Mouse (Mus musculus): ENCODE measurements around the gene Catsper1. TPM values are rescaled to one million over a fixed set of nuclear protein-coding genes. Genes with fewer than 3 reads are reported as not detected.

Catsper1 gene
- not detected for total RNA-seq (2021)
- long read RNA-seq, experiment 1: 0 reads
- long read RNA-seq, experiment 2: 0 reads

DNA sequence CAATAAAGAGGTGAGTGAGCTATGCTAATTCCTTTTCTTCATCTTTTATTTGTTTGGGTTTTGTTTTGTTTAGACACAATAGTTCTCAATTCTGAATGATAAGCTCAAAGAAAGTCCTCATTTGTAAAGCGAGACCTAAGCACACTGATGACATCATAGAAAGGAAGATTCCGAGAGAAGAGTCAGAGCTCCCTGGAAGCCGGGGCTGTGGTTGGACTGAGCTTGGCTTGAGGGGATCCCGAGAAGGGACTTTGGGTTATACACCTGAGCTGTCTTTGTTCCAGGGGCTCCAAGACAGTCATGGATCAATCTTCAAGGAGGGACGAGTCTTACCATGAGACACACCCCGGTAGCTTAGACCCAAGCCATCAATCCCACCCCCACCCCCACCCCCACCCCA, at the start of gene Catsper1:
TSS of gene Catsper1 (plus strand) at position 301 of the 400 bp plus-strand sequence.
- no peak for DNase-seq (ENCODE audit: low spot score in 2 of 2)

DNA sequence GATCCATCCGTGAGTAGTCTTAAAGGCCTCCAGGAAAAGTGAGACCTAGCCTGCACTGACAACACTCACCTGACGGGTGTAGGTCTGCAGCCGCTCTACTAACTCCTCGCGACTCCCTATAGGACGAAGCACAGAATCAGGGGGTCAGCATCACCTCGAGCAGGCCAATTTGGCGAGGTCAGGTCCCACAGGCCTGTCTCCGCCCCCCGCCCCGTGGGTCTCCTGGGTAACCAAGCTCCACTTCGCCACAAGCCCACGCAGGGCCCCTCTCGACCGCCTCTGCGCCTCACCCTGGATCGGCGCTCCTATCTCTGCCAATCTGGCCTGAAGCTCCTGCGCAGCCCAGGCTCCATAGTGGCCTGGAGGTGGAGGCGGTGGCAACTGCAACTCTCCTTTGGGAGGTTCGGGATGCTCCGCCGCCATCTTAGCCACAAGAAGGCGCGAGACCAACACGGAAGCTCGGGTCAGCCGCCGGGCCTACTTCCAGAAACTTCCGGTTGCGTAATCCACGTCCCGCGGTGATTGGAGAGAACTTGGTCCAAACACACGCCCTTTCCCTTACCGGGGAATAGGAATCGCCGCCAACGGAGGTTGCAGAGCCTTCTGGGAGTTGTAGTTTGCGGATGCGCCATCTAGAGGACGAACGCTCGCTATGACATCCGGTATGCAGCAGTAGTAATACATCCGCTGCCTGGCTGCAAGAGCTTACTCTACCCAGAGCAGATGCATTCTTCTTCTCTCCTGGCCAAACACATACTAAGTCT, 40.4 kb upstream of the Catsper1 start, which contains the start of gene Sf3b2:
TSS of gene Sf3b2 (minus strand) at position 484 of the 764 bp plus-strand sequence.
- DNase-seq (ENCODE audit: low spot score in 2 of 2): peak; percentile 96 to 98

DNA sequence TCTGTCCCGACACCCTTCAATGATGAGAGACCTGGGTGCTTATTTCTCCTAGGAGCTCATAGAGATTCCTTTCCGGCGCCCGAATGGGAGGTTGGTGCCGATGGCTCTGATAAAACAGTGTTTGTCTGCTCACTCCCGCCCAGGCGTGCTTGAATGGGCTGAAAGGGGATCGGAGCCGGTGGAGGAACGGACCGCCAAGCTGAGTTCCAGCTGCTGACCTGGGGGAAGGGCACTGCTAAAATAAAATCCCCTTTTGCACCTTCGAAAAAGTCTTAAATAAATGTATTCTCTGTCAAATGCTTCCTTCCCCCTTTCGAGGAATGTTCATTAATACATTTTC, 39.8 kb upstream of the Catsper1 start:
- no peak for DNase-seq (ENCODE audit: low spot score in 2 of 2)

DNA sequence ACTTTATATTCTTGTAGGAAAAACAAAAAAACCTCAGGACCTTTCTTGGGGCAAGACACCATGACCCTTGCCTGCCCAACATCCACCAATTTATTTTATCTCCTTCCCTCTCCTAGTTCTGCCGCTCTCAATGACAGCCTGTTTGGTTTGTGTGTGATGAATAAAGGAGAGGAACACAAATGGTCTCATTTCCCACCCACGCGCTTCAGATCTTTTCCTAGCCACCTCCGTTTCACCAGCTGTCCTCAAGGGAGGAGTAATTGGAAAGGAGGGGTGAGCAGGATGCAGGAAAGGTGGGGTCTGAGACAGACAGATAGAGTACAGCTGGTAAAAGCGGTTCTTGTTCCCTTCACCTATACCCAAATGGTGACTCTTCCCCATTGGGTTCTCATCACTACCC, 38.9 kb upstream of the Catsper1 start:
- no peak for DNase-seq (ENCODE audit: low spot score in 2 of 2)

DNA sequence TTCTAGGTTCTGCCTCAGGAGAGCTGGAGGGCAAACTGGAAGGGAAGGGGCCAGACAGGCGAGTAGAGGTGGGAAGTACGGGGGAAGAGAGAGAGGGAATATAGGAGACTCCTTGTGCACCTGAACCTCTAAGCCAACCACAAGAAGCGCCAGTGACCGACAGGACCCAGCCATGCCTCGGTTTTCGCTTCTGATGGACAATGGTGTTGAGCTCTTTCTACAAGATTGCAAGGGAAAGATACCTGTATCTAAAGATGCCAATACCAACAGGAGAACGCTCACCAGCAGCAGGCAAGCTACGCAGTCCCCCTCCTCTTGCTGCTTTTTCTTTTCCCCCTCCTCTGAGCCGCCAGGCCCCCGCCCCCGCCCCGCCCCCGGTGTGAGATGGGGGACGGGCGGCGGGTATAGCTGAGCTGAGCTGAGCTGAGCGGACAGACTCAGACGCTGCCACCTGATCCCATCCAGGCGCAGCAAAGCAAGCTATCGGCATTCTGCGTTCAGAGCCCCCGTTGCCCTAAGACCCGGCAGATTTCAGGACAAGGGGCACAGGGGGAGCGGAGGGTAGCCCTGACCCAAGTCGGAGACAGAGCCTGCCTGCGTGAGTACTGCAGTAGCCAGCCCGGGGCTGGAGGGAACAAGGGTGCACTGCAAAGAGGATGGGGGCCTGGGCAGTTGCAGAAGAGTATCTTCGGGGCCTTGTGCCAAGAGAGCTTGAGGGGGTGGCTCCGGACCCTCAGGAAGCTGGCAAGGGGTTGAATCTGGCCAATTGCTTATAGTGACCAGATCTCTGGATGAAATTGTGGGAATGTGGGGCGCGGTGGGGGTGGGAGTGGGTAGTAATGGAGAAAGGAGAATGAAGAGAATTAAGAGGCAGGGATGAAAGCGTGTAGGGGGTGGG, 37.4 kb upstream of the Catsper1 start, which contains the start of gene Gal3st3:
TSS of gene Gal3st3 (plus strand) at position 429 of the 898 bp plus-strand sequence.
- DNase-seq (ENCODE audit: low spot score in 2 of 2): no peak

DNA sequence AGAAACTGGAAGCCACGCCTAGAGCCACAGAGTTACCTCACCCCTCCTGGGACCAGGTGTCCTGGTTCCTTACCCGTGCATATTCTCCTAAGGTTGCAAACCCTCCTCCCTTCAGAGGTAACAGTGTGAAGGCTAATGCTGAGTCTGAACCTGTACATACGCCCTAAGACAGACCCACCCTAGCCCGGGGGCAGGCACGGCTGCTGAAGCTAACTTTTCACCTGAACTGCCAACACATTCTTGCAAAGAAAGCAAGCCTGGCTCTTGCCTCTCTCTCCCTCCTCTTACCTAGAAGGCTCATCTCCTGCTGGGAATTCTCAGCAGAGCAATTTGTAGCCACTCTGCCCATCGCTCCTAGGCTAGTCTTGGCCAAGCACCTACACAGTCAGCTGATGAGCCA, 35.0 kb upstream of the Catsper1 start:
- no peak for DNase-seq (ENCODE audit: low spot score in 2 of 2)

DNA sequence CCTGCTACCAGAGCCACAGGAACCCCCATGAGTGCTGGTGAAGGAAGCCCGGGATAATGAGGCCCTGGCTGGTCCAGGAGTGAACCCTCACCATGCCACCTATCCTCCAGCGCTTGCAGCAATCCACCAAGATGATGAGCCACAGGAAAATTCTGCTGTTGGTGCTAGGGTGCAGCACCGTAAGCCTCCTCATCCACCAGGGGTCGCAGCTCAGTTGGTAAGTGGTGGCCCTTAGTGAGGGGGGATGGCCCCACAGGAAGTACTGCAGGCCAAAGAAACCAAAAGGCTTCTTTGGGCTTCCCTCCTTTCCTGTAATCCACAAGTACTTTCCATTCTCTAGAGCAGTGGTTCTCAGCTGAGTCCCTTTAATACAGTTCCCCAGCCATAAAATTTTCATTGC, 33.1 kb upstream of the Catsper1 start:
- peak in 1 of 2 experiments; percentile 62 for DNase-seq (ENCODE audit: low spot score in 2 of 2)

DNA sequence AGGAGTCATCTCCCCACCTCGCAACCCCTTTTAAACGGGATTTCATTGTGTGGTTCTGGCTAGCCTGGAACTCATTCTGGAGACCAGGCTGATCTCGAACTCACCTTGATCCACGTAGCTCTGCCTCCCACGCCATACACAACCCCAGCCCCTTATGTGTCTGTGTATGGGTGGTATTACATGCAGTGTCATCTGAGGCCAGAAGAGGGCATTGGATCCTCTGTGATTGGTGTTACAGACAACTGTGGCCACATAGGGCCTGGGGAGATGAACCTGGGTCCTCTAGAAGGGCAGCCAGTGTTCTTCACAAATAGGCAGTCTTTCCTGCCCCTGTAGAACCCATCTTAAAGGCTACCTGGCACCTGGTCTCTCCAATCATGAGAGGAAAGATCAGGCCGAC, 29.3 kb upstream of the Catsper1 start:
- DNase-seq (ENCODE audit: low spot score in 2 of 2): no peak

DNA sequence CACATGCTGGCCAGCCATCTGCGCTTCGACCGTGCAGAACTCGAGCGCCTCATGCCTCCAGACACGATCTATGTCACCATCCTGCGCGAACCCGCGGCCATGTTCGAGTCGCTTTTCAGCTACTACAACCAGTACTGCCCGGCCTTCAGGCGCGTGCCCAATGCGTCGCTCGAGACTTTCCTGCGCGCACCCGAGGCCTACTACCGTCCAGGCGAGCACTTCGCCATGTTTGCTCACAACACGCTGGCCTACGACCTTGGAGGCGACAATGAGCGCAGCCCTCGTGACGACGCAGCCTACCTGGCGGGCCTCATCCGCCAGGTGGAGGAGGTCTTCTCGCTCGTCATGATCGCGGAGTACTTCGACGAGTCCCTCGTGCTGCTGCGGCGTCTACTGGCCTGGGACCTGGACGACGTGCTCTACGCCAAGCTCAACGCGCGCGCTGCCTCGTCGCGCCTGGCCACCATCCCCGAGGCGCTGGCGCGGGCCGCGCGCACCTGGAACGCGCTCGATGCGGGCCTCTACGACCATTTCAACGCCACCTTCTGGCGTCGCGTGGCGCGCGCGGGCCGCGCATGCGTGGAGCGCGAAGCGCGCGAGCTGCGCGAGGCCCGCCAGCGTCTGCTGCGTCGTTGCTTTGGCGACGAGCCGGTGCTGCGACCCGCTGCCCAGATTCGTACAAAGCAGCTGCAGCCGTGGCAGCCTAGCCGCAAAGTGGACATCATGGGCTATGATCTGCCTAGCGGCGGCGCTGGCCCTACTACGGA, 28.4 kb upstream of the Catsper1 start:
- DNase-seq (ENCODE audit: low spot score in 2 of 2): peak in 1 of 2 experiments; percentile 28

DNA sequence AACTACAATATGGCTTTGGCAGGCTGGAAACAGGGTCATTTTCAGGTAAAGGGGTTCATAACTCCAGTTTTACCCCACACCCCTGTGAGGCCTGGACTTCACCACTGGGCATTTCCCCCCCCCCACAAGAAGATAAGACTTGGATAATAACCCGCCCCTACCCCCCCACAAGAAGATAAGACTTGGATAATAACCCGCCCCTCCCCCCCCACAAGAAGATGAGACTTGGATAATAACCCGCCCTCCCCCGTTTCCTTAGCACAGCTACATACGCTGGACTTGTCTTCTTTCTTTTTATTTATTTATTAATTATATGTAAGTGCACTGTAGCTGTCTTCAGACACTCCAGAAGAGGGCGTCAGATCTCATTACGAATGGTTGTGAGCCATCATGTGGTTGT, 26.5 kb upstream of the Catsper1 start:
- no peak for DNase-seq (ENCODE audit: low spot score in 2 of 2)

DNA sequence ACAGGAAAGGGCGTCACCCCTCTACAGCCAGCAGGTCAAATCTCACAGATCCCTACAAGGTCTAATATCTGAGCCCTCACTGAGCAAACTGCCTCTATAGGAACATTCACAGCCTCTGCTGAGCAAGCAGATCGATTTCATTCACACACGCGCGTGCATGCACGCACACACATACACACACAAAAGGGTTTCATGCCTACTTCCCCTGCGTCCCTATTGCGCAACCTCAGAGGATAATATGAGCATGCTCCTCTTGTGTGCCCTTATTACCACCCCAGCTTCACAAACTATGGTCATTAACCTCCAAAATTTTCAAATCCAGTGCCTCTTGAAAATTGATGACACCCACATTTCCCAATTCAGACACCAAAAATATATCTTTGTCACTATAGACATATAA, 22.4 kb upstream of the Catsper1 start:
- DNase-seq (ENCODE audit: low spot score in 2 of 2): no peak

DNA sequence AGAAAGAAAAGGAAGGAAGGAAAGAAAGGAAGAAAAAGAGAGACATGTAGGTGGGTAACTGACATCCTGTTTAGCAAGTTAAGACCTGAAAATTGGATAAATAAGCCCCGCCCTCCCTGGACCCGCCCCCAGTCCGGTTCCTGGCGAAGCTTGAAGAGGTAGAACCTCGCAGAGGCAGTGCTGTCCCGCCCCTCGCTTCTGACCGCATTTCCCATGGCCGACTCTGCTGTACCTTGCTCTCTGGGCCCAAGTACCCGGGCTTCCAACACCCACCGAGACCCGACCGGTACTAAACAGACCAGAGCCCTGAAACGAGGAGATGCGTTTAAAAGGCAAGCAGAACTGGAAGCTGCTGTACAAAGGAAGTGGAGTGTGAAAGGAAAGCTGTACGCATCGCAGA, 11.7 kb upstream of the Catsper1 start:
- DNase-seq (ENCODE audit: low spot score in 2 of 2): no peak

DNA sequence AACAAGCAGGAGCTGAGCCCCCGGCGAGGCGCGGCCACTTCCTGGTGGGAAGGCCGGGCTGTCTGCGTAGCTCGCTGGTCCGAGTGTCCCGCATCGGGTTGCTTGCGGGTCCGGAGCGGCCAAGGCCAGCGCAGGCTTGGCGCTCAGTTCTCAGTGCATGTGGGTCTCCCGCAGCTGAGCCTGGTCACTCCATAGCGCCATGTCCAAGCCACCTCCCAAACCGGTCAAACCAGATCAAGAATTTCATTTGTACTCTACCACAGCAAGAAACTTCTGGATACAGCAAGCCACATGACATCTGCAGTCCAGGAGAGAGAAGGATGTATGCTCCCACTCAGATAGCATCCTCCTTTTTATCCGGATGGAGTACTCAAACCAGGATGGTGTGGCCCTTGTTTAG, 7.6 kb upstream of the Catsper1 start:
- no peak for DNase-seq (ENCODE audit: low spot score in 2 of 2)

DNA sequence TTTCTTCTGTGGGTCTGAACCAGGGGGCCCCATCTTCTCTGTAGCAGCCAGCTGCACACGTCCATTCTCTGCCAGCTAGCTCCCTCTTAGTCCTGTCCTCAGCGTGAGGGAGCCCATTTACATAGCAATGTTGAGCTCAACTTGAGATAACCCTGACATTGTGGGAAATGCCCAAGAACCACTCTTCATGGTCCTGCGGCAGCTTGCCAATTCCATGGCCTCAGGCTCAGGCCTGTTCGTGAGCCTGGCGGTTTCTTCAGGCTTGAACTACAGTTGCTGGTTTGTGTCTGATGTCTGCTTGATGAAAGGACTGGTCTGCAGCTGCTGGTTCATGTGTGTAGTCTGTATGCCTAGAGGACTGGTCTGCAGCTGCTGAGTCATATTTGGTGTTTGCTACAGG, 800 bp upstream of the Catsper1 start:
- DNase-seq (ENCODE audit: low spot score in 2 of 2): no peak

DNA sequence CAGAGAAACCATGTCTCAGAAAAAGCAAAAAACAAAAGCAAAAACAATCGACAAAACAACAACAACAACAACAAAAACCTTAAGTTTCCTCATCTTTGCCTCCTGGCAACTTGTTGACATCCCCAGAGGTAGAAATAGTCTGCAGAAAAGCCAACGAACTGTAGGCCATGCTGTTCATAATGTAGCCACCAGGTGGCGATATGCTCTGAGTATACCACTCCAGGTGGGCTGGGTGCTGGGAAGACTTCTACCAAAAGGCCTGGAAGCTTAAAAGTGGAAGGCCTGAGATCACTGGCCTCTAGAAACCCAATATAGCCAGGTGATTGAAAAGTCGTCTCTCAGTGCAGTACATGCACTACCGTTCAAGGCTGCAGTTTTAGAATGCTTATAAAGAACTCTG, 2.4 kb downstream of the Catsper1 start:
- peak; percentile 30 to 78 for DNase-seq (ENCODE audit: low spot score in 2 of 2)

DNA sequence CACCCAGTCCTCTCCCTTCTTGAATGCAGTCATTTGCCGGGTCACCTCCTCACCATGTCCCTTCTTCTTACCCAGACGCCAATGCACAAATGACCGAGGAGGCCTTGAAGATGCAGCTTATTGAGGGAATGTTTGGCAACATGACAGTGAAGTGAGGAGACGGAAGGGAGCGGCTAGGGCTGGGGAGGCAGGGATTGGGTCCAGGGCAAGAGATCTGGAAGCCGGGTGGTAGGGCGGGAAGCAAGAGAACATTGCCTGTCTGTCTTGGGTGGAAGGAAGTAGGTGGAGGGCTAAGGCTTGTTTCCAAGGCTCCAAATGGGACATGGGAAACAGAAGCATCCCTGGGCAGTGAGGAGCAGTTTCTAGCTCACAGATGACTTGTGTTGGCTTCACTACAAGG, 5.8 kb downstream of the Catsper1 start:
- no peak for DNase-seq (ENCODE audit: low spot score in 2 of 2)

DNA sequence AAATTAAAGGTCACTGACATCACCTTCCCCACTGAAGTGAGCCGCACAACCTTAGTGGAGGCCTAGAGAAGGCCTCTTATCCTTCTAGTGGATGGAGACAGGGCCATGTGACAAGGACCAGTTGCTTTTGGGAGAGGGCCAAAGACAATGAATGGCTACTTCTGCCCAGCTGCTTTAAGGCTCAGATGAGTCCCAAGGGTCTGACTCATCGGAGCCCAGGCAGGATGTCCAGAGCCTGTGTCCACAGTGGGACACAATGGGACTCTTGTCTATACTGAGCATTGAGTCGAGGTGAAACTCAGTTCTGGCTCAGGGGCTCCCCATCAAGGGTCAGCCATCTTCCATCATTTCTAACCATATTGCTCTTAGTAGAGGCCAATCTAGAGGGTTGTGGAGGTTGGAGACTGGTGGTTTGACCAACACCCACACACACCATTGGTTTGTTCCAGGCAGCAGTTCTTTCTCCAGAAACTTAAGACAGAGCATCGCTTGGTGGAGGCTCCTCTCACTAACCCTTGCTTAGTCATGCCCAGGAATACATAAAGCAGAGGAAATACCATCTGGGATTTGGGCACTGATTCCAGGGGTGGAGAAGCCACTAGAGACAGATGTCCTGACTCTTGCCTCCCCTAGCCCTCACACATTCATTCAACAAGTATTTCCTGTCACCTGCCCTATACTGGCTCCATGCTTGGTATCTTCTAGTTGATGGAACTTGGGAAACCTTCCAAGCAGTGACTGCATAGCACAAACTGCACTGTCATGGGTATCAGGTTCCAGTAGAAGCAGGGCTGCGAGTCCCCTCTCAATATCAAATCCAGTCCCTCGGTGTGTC, 10.0 kb downstream of the Catsper1 start:
- DNase-seq (ENCODE audit: low spot score in 2 of 2): no peak

DNA sequence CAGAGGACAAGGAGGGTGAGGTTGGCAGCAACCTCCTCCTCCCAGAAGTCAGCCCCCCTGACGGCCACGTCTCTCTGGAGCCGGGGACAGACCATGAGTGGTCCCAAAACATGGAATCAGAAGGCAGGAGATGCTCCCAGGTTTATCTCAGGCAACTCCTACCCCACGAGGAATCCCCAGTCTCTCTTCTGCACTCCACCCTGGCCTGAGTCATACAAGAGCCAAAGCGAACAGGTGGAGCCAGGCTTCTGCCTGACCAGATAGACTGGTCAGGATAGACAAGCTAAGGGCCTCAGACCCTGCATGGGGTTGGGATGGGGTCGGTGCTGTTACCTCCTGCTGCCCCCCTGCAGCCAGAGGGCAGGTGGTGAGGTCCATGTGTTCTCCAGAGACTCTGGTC, 12.5 kb downstream of the Catsper1 start:
- DNase-seq (ENCODE audit: low spot score in 2 of 2): no peak

DNA sequence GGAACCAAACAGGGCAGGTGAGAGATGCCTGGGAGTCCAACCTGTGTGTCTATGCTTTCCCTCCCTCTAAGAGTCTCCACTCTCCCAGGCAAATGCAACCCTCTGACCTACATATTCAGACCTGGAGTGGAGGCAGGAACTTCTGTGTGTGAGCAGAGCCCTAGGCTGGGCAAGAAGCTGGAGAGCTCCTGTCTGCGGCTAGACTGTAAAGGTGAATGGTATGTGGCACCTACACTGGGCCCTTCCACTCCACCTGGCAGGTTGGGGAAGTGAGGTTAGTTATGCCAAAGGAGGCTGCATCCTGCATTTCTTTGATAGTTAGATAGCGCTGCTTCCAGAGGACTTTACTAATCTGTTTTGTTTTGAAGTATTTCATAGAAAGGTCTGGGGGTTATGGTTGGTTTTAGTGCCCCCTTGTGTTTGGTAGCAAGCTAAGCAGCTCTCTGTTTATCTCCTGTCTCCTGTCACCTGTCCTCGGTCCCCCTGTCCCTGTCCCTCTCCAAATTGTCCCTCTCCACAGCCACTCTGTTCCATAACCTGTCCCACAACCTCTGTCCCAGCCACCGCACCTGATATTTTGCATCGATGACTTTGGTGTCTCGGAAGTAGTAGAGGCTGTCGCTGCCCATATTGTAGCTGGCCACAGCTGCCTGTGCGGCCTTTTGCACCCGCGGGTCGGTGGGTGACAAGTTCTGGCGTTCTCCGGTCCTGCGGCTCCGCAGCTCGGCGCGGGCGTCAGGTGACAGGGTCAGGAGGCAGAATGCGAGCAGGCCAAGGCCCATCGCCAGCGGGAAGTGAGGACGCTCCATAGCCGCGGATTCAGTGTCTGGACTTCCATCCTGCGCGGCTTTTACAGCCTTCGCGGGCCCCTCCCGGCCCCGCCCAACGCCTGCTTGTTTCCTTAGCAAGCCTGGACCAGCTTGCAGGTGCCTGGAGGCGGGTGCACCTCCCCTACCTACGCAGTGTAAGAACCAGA, 13.3 kb downstream of the Catsper1 start:
- peak in 1 of 2 experiments; percentile 25 for DNase-seq (ENCODE audit: low spot score in 2 of 2)
